Mouse (Mus musculus): ENCODE data around the gene Ppia. TPM values are rescaled to one million over a fixed set of nuclear protein-coding genes. Genes with fewer than 3 reads are reported as not detected.
"Not testable (repeated sequence)": the region's sequence is repeated elsewhere in the genome, so short reads cannot be mapped to it uniquely, and the experiment has no call there.

The Ppia gene
- total RNA-seq (2014; rRNA removed; ENCODE audit: low replicate concordance) (2,268 and 2,353 TPM in 2 replicates), polyA plus RNA-seq (2015; fragmentation: Nextera tagmentation; extraction: Ambion mirVana) (3,654 and 3,756 TPM in 2 replicates)

- DNase-seq (ENCODE audit: low spot score) (no peak), ATAC-seq (ENCODE audit: insufficient read depth, low read depth) (peak; percentile 17)
- WGBS: 14% methylated on average over 21 of the region's 21 CpGs
- H3K27me3 ChIP-seq (ENCODE audit: control insufficient read depth, insufficient read depth, low read length): no peaks in the 10 kb centered on the region
- H3K4me2 ChIP-seq (ENCODE audit: low read depth, low read length): peak within 1 kb of the TSS; percentile 75
- peaks cover 10% of the 10 kb centered on the region for H3K4me1 ChIP-seq (ENCODE audit: control insufficient read depth, insufficient read depth)
- H3K4me3 ChIP-seq (ENCODE audit: low read depth, low read length): peak within 1 kb of the TSS; percentile 77
- no peaks in the 10 kb centered on the region for H3K9me3 ChIP-seq (replicated peaks; ENCODE audit: control insufficient read depth, low read length)
- peaks cover 16% of the 10 kb centered on the region for H3K36me3 ChIP-seq (replicated peaks; ENCODE audit: control insufficient read depth, insufficient read depth, low read length)
- H3K27ac ChIP-seq (ENCODE audit: low read depth): peak within 1 kb of the TSS; percentile 97
- TF ChIP-seq CTCF (IDR thresholded peaks at IDR 0.05; ENCODE audit: low read depth): no peak
- TF ChIP-seq EP300 (IDR thresholded peaks at IDR 0.05; ENCODE audit: low read depth): no peak
- H3K9ac ChIP-seq (replicated peaks; ENCODE audit: low read depth, low read length): peak within 1 kb of the TSS; percentile 84
These were observed at the start of gene Ppia for GRCm38 (mm10) chr11:6414751-6415550. Ppia (plus strand) TSS chr11:6415443.

DNA sequence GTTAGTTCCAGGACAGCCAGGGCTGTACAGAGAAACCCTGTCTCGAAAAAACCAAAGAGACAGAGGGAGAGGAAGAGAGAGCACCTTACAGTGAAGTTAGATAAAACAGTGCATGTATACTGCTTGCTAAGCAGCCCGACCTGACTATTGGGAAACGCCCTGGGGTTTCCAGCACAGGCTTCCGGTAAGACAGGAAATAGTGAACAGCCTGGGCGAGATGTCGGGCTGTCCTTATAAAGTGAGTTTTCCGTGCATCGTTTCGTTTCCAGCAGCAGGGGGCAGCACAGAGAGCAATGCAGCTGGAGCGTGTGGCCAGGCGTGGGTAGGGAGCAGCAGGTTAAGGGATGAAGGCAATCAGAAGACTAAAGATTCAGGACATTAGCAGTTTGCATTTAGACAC lies 49.4 kb upstream of the Ppia start:
- 13% methylated on average over 11 of the region's 11 CpGs for WGBS
- Histone ChIP-seq H3K27ac (ENCODE audit: low read depth) (peak overlapping the region; percentile 55; the same call in 1 of the 2 replicates), H3K9ac (replicated peaks; ENCODE audit: low read depth, low read length) (no peak overlapping the region), H3K36me3 (replicated peaks; ENCODE audit: control insufficient read depth, insufficient read depth, low read length) (no peaks in the 10 kb centered on the region), H3K4me3 (ENCODE audit: low read depth, low read length) (no peak overlapping the region), H3K9me3 (replicated peaks; ENCODE audit: control insufficient read depth, low read length) (no peaks in the 10 kb centered on the region), H3K4me1 (ENCODE audit: control insufficient read depth, insufficient read depth) (no peaks in the 10 kb centered on the region), H3K4me2 (ENCODE audit: low read depth, low read length) (peak overlapping the region; percentile 21; the same call in 1 of the 2 replicates), H3K27me3 (ENCODE audit: control insufficient read depth, insufficient read depth, low read length) (no peaks in the 10 kb centered on the region)
- TF ChIP-seq CTCF (IDR thresholded peaks at IDR 0.05; ENCODE audit: low read depth): peak; percentile 91
- no peak for TF ChIP-seq EP300 (IDR thresholded peaks at IDR 0.05; ENCODE audit: low read depth)
- ATAC-seq (ENCODE audit: insufficient read depth, low read depth): peak; percentile 70
- peak; percentile 81 for DNase-seq (ENCODE audit: low spot score)

DNA sequence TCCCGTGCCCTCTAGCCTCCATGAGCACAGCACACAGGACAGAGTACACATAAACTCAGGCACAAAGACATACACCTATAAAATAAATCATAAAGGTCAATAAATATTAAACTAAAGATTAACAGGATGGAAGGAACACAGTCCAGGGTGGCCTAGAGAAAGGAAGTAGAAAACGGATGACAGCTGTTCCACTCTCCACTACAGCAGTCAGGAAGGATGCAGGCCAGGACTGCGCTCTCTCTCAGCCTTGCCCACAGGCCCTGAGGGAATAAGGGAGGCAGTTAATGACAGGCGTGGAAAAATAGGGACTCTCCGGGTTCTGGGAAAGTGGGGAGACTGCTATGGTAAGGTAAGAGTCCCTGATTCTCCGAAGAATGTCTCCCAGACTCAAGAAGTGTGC lies 48.8 kb upstream of the Ppia start:
- Histone ChIP-seq H3K27ac (ENCODE audit: low read depth) (peak overlapping the region; percentile 30; the same call in 1 of the 2 replicates), H3K27me3 (ENCODE audit: control insufficient read depth, insufficient read depth, low read length) (no peaks in the 10 kb centered on the region), H3K4me2 (ENCODE audit: low read depth, low read length) (no peak overlapping the region), H3K36me3 (replicated peaks; ENCODE audit: control insufficient read depth, insufficient read depth, low read length) (no peaks in the 10 kb centered on the region), H3K4me1 (ENCODE audit: control insufficient read depth, insufficient read depth) (no peaks in the 10 kb centered on the region), H3K4me3 (ENCODE audit: low read depth, low read length) (no peak overlapping the region), H3K9me3 (replicated peaks; ENCODE audit: control insufficient read depth, low read length) (no peaks in the 10 kb centered on the region), H3K9ac (replicated peaks; ENCODE audit: low read depth, low read length) (no peak overlapping the region)
- ATAC-seq (ENCODE audit: insufficient read depth, low read depth) (0 out of 2 replicates have a peak, but pooled peaks have one; percentile 30), DNase-seq (ENCODE audit: low spot score) (no peak)
- TF ChIP-seq EP300 (IDR thresholded peaks at IDR 0.05; ENCODE audit: low read depth): no peak
- TF ChIP-seq CTCF (IDR thresholded peaks at IDR 0.05; ENCODE audit: low read depth): no peak
- WGBS: 58% methylated on average over 6 of the region's 6 CpGs

DNA sequence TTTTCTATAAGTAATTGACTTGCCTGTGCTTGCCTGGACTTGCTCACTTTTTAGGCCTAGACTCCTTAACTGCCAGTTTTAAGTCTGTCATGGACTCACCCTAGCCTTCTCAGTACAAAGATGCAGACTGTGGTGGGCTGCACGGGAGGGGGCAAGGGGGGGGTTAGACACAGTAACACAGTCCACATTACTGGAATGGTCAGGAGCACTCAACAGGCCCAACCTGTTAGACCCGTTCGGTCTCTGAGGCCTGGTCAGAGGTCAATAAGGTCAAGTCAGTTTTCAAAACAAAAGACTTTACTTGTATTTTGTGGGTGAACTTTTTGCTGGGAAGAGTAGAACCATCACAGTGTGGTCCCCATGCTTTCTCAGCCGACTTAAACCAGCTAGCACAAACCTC lies 48.1 kb upstream of the Ppia start:
- H3K36me3 ChIP-seq (replicated peaks; ENCODE audit: control insufficient read depth, insufficient read depth, low read length): no peaks in the 10 kb centered on the region
- no peak for TF ChIP-seq EP300 (IDR thresholded peaks at IDR 0.05; ENCODE audit: low read depth)
- no peak for TF ChIP-seq CTCF (IDR thresholded peaks at IDR 0.05; ENCODE audit: low read depth)
- no peak overlapping the region for H3K4me3 ChIP-seq (ENCODE audit: low read depth, low read length)
- DNase-seq (ENCODE audit: low spot score): no peak
- H3K9me3 ChIP-seq (replicated peaks; ENCODE audit: control insufficient read depth, low read length): no peaks in the 10 kb centered on the region
- 75% methylated on average over 4 of the region's 4 CpGs for WGBS
- no peak overlapping the region for H3K9ac ChIP-seq (replicated peaks; ENCODE audit: low read depth, low read length)
- no peak overlapping the region for H3K27ac ChIP-seq (ENCODE audit: low read depth)
- no peak overlapping the region for H3K4me2 ChIP-seq (ENCODE audit: low read depth, low read length)
- no peaks in the 10 kb centered on the region for H3K27me3 ChIP-seq (ENCODE audit: control insufficient read depth, insufficient read depth, low read length)
- no peaks in the 10 kb centered on the region for H3K4me1 ChIP-seq (ENCODE audit: control insufficient read depth, insufficient read depth)
- ATAC-seq (ENCODE audit: insufficient read depth, low read depth): no peak

GRCm38 (mm10) chr11:6367986-6368385 lies 47.3 kb upstream of the Ppia start:
- not testable (repeated sequence) for H3K27me3 ChIP-seq (ENCODE audit: control insufficient read depth, insufficient read depth, low read length); DNase-seq (ENCODE audit: low spot score); H3K27ac ChIP-seq (ENCODE audit: low read depth); H3K9me3 ChIP-seq (replicated peaks; ENCODE audit: control insufficient read depth, low read length); H3K4me2 ChIP-seq (ENCODE audit: low read depth, low read length); H3K9ac ChIP-seq (replicated peaks; ENCODE audit: low read depth, low read length); H3K4me3 ChIP-seq (ENCODE audit: low read depth, low read length); H3K4me1 ChIP-seq (ENCODE audit: control insufficient read depth, insufficient read depth); ATAC-seq (ENCODE audit: insufficient read depth, low read depth); H3K36me3 ChIP-seq (replicated peaks; ENCODE audit: control insufficient read depth, insufficient read depth, low read length)
- whole genome bisulfite sequencing: 81% methylated on average over 5 of the region's 5 CpGs

Measured in heart, postnatal 0 days (tissue).